Mouse (Mus musculus): ENCODE results near the gene Gm6465. TPM values are rescaled to one million over a fixed set of nuclear protein-coding genes. Genes with fewer than 3 reads are reported as not detected.
"Not testable (repeated sequence)": the region's sequence is repeated elsewhere in the genome, so short reads cannot be mapped to it uniquely, and the experiment has no call there.

Gm6465 gene
- total RNA-seq (2022), result not detected

DNA sequence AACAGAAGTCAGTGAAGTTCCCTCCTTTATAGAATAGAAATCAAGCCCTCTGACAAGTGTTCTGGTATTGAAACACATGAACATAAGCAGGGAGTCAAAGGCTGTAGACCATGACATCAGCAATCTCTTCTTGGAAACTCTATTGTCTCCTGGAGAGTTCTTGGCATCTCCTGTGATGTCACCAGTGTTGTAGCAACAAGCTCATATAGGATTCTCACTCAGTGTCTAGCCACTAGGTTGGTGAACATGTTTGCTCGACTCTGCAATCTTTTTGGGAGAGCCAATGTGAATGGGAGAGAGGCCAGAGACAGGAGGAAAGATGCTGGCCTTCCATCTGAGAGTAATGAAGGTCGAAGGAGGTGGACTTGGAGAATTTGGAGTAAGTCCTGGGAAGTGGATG, at the start of gene Gm6465:
TSS of gene Gm6465 (plus strand) at position 301 of the 400 bp plus-strand sequence.
- DNase-seq (ENCODE audit: low spot score), result not testable (repeated sequence)

DNA sequence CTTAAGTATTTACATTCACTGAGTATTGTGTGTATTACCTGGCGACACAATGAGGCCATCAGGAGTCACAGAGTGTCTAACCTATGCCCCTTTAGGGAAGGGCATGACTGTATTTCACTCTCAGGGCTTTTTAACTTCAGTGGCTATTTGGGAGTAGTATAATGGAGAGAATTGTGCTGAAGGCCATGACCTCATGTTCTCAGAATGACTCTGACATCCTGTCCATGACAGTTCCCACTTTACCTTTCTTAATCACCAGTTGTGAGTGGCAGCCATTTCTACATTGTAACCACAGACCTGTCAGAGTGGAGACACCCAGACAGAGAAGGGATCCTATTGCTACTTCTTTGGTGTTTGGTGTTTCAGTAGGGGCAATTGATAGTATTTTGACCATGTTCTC, 485 bp downstream of the Gm6465 start:
- not testable (repeated sequence) for DNase-seq (ENCODE audit: low spot score)

DNA sequence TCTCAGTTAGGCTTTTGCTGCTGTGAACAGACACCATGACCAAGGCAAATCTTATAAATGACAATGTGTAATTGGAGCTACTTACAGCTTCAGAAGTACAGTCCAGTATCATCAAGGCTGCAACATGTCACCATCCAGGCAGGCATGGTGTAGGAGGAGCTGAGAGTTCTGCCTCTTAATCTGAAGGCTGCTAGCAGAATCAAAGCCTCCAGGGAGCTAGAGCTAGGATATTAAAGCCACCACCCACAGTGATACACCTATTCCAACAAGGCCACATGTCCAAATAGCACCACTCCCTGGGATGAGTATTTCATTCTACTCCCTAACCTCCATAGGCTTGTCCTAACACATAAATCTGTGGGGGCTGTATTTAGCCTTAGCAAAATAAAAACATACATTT, 12.6 kb downstream of the Gm6465 start:
- DNase-seq (ENCODE audit: low spot score), result not testable (repeated sequence)

Other genes with a start within 250 kb of the Gm6465 start
- gene Gm8922, start 163.6 kb upstream of the Gm6465 start, total RNA-seq (2022), result not detected
- gene Gm8926, start 75.0 kb upstream of the Gm6465 start, total RNA-seq (2022), result not detected
- not detected for gene 4933402N22Rik, start 72.5 kb downstream of the Gm6465 start, total RNA-seq (2022)

Measured in heart, adult 8-10 months (tissue).